Mouse (Mus musculus) forebrain, postnatal 0 days (tissue): Measurements from ENCODE around the gene Igfbp2. TPM values are rescaled to one million over a fixed set of nuclear protein-coding genes. Genes with fewer than 3 reads are reported as not detected.
A peak's percentile ranks its signal among the peaks of the same experiment; 100 is the strongest.

ENCODE experiments used
- ATAC-seq: fragments of 200-750 bp; cut with Nextera tagmentation; 2 replicates; pipeline ENCODE4 v1.8.0; 2017; ENCODE audit warnings: mild to moderate bottlenecking, moderate library complexity
- DNase-seq: peaks from one replicate; pipeline ENCODE4 v3.0.0-alpha.2; 2015
- H3K27ac ChIP-seq: fragments of 300-500 bp; sonication (generic); 2 replicates; pipeline ENCODE4 v1.5.1; 2014; ENCODE audit warnings: low read depth, mild to moderate bottlenecking, antibody characterized with exemption, low read length, moderate library complexity, mixed read lengths
- H3K27me3 ChIP-seq: fragments of 300-500 bp; sonication (generic); 2 replicates; pipeline ENCODE4 v1.6.1; 2014; ENCODE audit warnings: mild to moderate bottlenecking, low read length, mixed read lengths; ENCODE audit not compliant: insufficient read depth
- H3K36me3 ChIP-seq: fragments of 300-500 bp; sonication (generic); 2 replicates; pipeline ENCODE4 v1.6.1; 2014; ENCODE audit warnings: mild to moderate bottlenecking, moderate library complexity; ENCODE audit not compliant: insufficient read depth
- H3K4me1 ChIP-seq: fragments of 300-500 bp; sonication (generic); 2 replicates; pipeline ENCODE4 v1.6.1; 2014; ENCODE audit warnings: antibody characterized with exemption; ENCODE audit not compliant: insufficient read depth
- H3K4me2 ChIP-seq: fragments of 300-500 bp; sonication (generic); 2 replicates; pipeline ENCODE4 v1.6.1; 2014; ENCODE audit warnings: low read depth, mild to moderate bottlenecking, moderate library complexity
- H3K4me3 ChIP-seq: fragments of 300-500 bp; sonication (generic); 2 replicates; pipeline ENCODE4 v1.5.1; 2014; ENCODE audit warnings: low read depth, low read length, mixed read lengths
- H3K9ac ChIP-seq: fragments of 300-500 bp; sonication (generic); 2 replicates; pipeline ENCODE4 v1.6.1; 2014; ENCODE audit warnings: mild to moderate bottlenecking
- H3K9me3 ChIP-seq: fragments of 300-500 bp; sonication (generic); 2 replicates; pipeline ENCODE4 v1.6.1; 2016; ENCODE audit warnings: low read length
- CTCF ChIP-seq: sonication (generic); IDR thresholded peaks from 2 replicates; pipeline ENCODE4 v1.5.1; 2016; ENCODE audit warnings: antibody characterized with exemption, control low read depth, low read depth
- WGBS: fragments of 180-500 bp; shearing (Covaris S2); extraction: QIAGEN DNeasy Blood & Tissue Kit; methylation state at CpG from one replicate; pipeline ENCODE4 v1.1.7; 2014; 5-methylcytosine and 5-hydroxymethylcytosine counted together
- polyA plus RNA-seq: library from polyadenylated mRNA; unstranded; fragments of >200 nt; fragmentation: Nextera tagmentation; extraction: Ambion mirVana; gene quantifications from 2 replicates; pipeline ENCODE4 v1.2.1, GENCODE M21; 2015
- total RNA-seq: library from RNA; depleted of rRNA; stranded (reverse); fragments of >200 nt; gene quantifications from 2 replicates; pipeline ENCODE4 v1.2.3, GENCODE M21; 2014

The Igfbp2 gene
- total and polyA plus RNA-seq, 2 experiments from 2014 or later = 311 to 341 TPM

DNA sequence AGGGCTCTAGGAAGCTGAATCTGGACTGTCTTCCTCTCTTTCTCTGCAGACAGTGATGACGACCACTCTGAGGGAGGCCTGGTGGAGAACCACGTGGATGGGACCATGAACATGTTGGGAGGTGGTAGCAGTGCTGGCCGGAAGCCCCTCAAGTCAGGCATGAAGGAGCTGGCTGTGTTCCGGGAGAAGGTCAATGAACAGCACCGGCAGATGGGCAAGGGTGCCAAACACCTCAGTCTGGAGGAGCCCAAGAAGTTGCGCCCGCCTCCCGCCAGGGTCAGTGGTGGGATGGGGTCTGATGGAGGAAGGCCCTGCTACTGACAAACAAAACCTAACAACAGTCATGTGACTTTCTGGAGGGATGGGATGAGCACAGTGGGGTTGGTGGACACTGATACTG lies 24.7 kb downstream of the Igfbp2 start:
- no peak for ATAC-seq
- DNase-seq = no peak
- Histone ChIP-seq H3K4me3 (no peak overlapping the region), H3K9me3 (no peaks in the 10 kb centered on the region), H3K4me1 (no peaks in the 10 kb centered on the region), H3K27me3 (no peaks in the 10 kb centered on the region), H3K4me2 (no peak overlapping the region), H3K9ac (no peak overlapping the region), H3K27ac (no peak overlapping the region), H3K36me3 (peaks cover 12% of the 10 kb centered on the region; the same call in 1 of the 2 replicates)
- TF ChIP-seq CTCF = no peak
- WGBS = 94% methylated on average over 8 of the region's 8 CpGs

DNA sequence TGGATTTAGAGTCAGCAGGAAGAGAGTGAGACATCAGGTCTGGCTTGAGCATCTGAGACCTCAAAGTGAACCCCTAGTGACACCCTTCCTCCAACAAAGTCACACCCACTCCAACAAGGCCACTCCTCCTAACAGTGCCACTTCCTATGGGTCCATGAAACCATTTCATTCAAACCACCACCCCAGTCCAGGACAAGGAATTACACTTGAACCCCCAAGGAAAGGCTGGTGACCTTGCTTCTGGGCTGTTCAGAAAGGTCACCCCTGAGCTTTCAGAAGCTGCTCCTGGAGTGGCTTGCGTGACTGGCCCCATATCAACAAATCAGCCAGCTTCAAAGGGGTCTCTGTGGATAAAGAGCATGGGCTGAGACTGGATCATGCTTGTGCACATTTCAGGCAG lies 29.5 kb downstream of the Igfbp2 start:
- WGBS = 96% methylated on average over 1 of the region's 1 CpGs
- no peaks in the 10 kb centered on the region for H3K9me3 ChIP-seq
- H3K36me3 ChIP-seq = peaks cover 12% of the 10 kb centered on the region; the same call in 1 of the 2 replicates
- no peak overlapping the region for H3K27ac ChIP-seq
- H3K27me3 ChIP-seq = no peaks in the 10 kb centered on the region
- peaks cover 2% of the 10 kb centered on the region; the same call in 1 of the 2 replicates for H3K4me1 ChIP-seq
- DNase-seq (no peak), ATAC-seq (no peak)
- H3K4me3 ChIP-seq = no peak overlapping the region
- H3K9ac ChIP-seq = no peak overlapping the region
- no peak overlapping the region for H3K4me2 ChIP-seq
- no peak for TF ChIP-seq CTCF

DNA sequence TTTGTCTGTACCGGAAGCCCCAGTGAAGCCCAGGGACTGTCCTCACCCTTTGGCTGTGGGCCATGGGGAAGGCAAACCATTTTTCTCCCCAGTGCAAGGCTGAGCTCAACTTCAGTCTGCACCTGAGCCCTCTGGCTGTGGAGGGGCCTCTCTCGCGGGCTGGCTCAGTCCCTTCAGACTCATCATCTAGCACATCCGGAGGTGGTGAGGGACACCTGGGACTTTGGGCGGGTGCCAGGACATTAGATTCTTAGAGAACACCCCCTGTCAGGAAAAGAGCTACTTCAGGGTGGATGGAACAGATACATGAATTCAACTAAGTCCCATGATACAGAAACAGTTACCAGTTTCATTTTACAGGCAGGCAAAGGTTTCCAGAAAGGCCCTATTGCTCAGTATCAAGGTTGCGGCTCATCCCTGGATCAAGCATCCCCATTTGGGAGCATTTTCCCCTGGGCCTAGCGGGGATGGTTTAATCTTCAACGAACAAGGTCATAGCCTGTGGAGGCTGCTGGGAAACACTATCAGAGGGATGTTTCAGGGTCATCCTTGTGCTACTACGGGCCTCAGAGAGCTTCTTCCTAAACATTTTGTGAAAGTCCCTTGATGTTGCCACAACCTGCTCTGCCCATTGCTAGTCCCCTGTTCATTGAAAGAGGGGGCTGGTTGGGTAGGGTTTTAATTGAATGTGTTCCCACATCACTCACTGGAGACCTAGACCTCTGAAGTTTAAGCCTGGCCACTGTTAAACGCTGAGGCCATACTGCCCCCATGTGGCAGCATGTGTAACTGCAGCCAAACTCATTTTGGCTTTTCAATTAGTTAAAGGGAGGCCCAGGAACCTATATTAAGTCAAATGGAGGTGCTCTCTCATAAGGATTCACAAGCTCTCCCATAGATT lies 30.3 kb downstream of the Igfbp2 start:
- 45% methylated on average over 10 of the region's 10 CpGs for WGBS
- peak; percentile 51 for ATAC-seq
- Histone ChIP-seq H3K9ac (no peak overlapping the region), H3K4me2 (no peak overlapping the region), H3K36me3 (peaks cover 7% of the 10 kb centered on the region; the same call in 1 of the 2 replicates), H3K4me1 (peaks cover 6% of the 10 kb centered on the region; the same call in 1 of the 2 replicates), H3K27ac (no peak overlapping the region), H3K27me3 (no peaks in the 10 kb centered on the region), H3K4me3 (no peak overlapping the region), H3K9me3 (no peaks in the 10 kb centered on the region)
- peak; percentile 98 for TF ChIP-seq CTCF
- peak; percentile 87 for DNase-seq

DNA sequence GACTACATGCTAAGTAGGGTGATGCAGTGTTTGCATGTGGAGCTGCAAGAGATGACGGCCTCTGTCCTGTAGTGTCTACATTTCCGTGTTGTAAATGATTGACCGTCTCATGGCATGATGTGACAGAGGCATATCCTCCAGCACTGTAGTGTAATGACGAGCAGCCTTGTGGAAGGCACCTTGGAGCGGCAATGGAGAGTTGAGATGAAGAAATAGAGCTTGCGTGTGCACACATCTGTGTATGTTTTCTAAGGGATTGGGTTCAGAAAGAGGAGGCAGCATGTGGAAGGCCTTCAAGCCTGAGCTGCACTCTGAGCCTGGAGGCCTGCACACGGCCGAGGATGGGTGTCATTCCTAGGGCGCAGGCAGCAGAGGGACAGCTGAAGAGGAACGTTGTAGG lies 31.4 kb downstream of the Igfbp2 start:
- no peak for TF ChIP-seq CTCF
- Histone ChIP-seq H3K27ac (no peak overlapping the region), H3K27me3 (no peaks in the 10 kb centered on the region), H3K4me2 (no peak overlapping the region), H3K4me1 (peaks cover 6% of the 10 kb centered on the region; the same call in 1 of the 2 replicates), H3K4me3 (no peak overlapping the region), H3K9me3 (no peaks in the 10 kb centered on the region), H3K36me3 (no peaks in the 10 kb centered on the region), H3K9ac (no peak overlapping the region)
- DNase-seq (no peak), ATAC-seq (no peak)
- WGBS = 91% methylated on average over 10 of the region's 10 CpGs

DNA sequence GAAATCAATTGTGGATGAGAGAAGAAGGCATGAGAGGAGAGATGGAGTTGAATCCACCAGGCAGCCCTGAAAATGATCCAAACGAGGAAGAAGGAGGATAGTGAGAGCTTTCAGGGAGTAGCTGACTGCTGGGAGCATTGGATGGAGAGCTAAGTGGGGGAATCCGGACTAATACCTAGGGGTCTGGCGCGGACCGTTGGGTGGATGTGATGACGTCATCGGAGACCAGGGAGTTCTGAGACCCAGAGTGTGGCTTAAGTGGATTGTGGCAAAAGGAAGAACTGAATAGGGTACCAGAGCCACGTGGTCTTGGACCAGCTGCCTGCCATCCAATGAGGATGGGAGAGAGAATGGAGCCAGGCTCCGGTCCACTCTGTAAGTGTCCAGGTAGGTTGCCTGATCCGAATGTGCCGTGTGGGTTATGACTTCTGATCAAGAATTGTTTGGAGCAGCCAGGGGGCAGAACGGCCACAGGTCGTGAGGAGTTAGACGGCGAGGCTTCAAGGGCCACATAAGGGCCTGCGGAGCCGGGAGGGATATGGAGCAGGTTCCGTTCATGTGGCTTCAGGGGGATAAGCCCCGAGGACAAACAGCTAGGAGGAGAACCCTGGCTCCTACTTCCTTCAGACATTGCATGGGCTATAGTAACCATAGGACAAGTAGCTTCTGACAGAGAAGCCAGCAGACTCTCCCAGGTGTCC lies 32.1 kb downstream of the Igfbp2 start:
- Histone ChIP-seq H3K4me1 (peaks cover 6% of the 10 kb centered on the region; the same call in 1 of the 2 replicates), H3K4me3 (no peak overlapping the region), H3K4me2 (no peak overlapping the region), H3K9me3 (no peaks in the 10 kb centered on the region), H3K9ac (no peak overlapping the region), H3K36me3 (no peaks in the 10 kb centered on the region), H3K27ac (no peak overlapping the region), H3K27me3 (no peaks in the 10 kb centered on the region)
- no peak for TF ChIP-seq CTCF
- ATAC-seq (no peak), DNase-seq (no peak)
- 84% methylated on average over 19 of the region's 19 CpGs for WGBS

DNA sequence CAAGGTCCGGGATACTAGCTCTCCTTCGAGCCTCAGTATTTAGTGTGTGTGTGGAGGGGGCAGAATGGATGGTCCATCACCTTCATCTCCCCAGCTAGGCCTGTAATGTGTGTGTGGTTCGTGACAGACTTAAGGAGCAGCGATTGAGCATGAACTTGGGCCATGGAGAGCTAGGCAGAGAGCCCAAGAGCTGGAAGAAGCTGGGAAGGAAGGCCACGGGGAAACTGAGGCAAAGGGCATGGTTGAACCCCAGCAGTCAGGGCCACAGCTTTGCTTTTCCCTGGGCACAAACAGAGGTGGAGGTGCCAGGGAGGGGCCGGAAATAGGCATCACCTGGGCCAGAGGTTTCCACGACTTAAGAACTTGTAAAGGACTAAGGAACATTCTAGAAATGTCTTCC lies 32.8 kb downstream of the Igfbp2 start:
- DNase-seq (no peak), ATAC-seq (no peak)
- Histone ChIP-seq H3K36me3 (no peaks in the 10 kb centered on the region), H3K4me3 (no peak overlapping the region), H3K9me3 (no peaks in the 10 kb centered on the region), H3K9ac (no peak overlapping the region), H3K27ac (no peak overlapping the region), H3K4me1 (peaks cover 6% of the 10 kb centered on the region; the same call in 1 of the 2 replicates), H3K4me2 (no peak overlapping the region), H3K27me3 (no peaks in the 10 kb centered on the region)
- TF ChIP-seq CTCF = no peak
- 84% methylated on average over 7 of the region's 7 CpGs for WGBS

DNA sequence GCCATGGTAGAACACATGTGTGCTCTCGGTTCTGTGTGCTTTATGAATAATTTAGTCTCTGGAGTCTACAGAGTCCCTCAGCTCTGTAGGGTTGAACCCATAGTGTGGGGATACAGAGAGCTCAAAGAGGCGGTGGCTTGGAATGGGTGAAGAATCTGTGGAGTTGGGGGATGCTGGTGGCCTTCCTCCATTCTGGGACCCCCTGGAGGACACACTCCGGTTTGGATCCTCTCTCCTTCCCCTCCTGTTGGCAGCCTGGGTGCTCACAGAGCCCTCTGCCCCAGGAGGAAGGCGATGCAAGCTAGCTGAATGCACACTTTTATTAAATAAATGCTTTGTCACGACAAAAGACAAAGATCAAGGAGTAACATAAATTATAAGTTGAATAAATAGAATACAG lies 33.3 kb downstream of the Igfbp2 start:
- peaks cover 6% of the 10 kb centered on the region; the same call in 1 of the 2 replicates for H3K4me1 ChIP-seq
- no peaks in the 10 kb centered on the region for H3K9me3 ChIP-seq
- WGBS = 79% methylated on average over 5 of the region's 5 CpGs
- no peak overlapping the region for H3K4me2 ChIP-seq
- no peak overlapping the region for H3K9ac ChIP-seq
- TF ChIP-seq CTCF = no peak
- H3K4me3 ChIP-seq = no peak overlapping the region
- H3K36me3 ChIP-seq = no peaks in the 10 kb centered on the region
- H3K27me3 ChIP-seq = no peaks in the 10 kb centered on the region
- ATAC-seq (no peak), DNase-seq (no peak)
- no peak overlapping the region for H3K27ac ChIP-seq
